Mouse (Mus musculus) 3T3-L1 (cell line): ENCODE measurements around the gene Slc12a9.

ENCODE experiments used
- DNase-seq: peaks from one replicate; pipeline ENCODE4 v3.0.0-alpha.2; 2015; ENCODE audit warnings: low read depth, low spot score

The Slc12a9 gene

DNA sequence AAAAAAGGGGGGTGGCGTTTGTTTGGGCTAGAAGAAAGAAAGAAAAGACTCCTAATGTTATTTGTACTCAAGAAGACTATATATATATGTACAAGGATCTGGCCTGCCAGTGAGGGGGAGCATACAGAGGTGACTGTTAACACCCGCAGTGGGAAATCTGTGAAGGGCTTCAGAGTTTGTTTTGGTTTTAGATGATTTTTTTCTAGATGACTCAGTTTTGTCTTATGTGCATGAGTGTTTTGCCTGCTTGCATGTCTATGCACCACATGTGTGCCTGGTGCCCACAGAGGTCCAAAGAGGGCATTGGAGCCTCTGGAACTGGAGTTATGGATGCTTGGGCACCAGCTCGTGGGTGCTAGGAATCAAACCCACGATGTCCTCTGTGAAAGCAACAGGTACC, 13.6 kb upstream of the Slc12a9 start:
- DNase-seq, result peak; percentile 24

DNA sequence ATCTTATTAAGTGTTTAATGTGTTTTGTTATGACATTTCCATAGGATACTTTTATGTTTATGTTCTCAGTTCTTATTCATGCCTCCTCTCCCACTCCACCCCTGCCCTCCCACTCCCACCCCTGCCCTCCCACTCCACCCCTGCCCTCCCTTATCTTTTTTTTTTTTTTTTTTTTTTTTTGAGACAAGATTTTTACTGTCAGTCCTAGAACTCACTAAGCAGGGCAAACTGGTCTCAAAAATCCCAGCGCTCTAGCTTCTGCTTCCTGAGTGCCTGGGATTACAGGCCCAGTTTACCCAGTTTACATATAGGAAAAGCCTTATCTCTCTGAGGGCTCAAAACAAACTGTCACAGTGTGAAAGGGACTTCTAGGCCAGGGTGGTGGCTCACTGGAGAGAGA, 13.0 kb upstream of the Slc12a9 start:
- DNase-seq, result no peak

- peak; percentile 15 for DNase-seq
Observed at GRCm38 (mm10) chr5:137345821-137346220, 12.4 kb upstream of the Slc12a9 start.

GRCm38 (mm10) chr5:137343869-137344268, 10.5 kb upstream of the Slc12a9 start:
- DNase-seq, result peak; percentile 34

DNA sequence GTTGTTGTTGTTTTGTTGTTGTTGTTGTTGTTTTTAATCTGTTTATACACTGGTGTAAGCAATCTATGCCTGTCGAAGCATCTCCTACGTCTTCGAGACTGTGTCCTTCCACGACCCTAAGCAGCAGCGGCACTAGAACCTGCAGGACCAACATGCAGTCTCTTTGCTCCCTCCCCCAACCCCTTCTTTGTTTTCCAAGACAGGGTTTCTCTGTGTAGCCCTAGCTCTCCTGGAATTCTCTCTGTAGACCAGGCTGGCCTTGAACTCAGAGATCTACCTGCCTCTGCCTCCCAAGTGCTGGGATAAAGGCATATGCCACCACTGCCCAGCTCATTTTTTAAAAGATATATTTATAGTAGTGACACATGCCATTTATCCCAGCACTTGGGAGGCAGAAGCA, 10.0 kb upstream of the Slc12a9 start:
- DNase-seq, result no peak

GRCm38 (mm10) chr5:137342407-137343012, 9.1 kb upstream of the Slc12a9 start:
- DNase-seq, result no peak

DNA sequence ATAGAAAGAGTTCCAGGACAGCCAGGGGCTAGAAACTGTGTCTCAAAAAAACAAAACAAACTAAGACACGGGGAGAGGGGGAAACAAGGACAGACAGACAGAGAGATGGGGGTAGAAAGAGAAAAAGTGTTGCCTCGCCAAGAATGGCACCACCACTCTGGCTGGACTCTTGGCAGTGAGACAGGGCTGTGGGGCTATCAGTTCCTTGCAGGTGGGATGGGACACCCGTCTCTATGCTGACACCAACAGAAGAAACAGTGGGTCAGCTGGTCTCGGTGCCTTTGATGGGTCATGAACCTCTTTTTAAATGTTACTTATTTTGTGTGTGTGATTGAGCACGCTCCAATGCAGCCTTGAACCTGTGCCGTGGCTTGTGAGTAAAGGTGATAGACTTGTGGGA, 6.8 kb upstream of the Slc12a9 start:
- DNase-seq, result no peak

- DNase-seq, result peak; percentile 57
Observed at GRCm38 (mm10) chr5:137339290-137339979, 6.0 kb upstream of the Slc12a9 start.

- DNase-seq, result peak; percentile 85
Observed at GRCm38 (mm10) chr5:137338663-137339289, 5.4 kb upstream of the Slc12a9 start.

DNA sequence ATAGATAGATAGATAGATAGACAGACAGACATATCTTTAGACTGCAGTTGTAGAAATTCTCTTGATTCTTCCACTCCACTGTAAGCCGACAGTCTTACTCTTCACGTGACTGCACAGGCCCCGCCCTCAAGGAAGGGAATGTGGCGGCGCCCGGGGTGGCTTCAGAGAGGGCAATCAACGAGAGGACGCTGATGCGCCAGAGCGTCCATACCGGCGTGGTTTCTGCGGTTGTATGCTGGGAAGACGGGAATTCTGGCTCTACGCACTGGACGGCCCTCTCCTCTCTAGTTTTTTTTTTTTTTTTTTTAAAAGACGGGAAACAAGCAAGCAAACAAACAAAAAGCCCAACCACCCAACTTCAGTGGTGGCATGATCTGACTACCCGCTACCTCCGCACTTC, 4.9 kb upstream of the Slc12a9 start:
- peak; percentile 97 for DNase-seq

GRCm38 (mm10) chr5:137337190-137337589, 3.8 kb upstream of the Slc12a9 start:
- no peak for DNase-seq

- DNase-seq, result no peak
Observed at GRCm38 (mm10) chr5:137335066-137335465, 1.7 kb upstream of the Slc12a9 start.

- DNase-seq, result peak; percentile 27
Observed at GRCm38 (mm10) chr5:137334317-137334716, 920 bp upstream of the Slc12a9 start.

DNA sequence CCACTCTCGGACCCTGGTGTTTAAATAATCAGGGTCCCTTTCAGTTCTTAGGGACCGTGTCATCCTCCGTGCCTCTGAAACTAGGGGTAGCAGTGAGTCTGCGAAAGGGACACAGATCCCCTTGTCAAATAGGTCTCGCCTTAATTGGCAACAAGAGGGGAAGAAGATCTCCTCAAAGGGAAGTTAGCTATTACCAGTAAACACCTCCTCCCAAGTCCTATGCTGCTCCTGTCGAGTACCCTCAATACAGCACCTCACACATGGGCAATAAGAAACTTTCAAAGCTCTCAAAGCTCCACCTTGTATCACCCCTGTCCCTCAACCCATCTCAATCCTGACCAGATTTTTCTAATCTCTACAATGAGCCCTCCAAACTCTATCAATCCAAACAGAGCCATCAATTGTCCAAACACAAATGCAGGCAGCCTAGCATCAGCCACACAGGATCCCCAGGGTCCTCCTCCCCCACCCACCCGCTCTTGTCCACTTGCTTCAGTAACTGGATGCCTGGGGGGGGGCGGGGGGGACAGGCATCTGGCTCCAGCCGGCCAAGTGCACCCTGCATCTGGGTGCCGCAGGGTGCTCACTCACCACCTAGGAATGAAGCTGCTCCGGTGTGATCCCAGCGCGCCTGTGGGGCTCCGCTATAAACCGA, 413 bp downstream of the Slc12a9 start:
- DNase-seq, result peak; percentile 18

DNA sequence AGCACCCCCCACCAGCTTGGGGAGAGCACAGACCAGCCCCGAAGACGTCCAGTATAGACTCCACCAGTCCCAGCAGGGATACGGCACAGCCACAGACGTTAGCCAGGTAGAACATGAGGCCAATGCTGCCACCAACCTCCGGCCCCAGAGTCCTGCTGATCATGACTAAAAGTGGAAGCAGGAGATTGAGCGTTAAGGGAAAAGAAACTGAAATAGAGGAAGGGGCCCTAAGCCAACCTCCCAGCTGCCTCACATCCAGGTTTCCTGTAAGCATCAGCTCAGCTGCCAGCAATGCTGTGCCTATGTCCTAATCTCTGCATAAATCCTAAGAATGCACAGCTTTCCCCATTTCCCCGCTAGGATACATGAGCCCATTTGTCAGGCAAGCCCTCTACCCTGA, 2.5 kb downstream of the Slc12a9 start:
- no peak for DNase-seq

DNA sequence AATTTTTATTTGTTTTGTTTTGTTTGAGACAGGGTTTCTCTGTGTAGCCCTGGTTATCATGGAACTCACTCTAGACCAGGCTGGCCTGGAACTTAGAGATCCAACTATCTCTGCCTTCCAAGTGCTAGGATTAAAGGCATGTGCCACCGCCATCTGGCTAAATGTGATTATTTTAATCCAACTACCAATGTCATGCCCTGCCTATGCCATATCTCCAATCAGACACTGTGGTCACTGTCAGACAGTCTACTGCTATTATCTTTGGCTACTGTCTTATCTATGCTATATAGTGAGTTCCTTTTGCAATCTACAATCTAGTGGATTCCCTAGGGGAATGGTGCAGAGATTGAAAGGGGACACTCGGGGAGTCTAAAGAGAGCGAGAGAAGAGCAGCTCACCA, 12.4 kb downstream of the Slc12a9 start:
- DNase-seq, result no peak

GRCm38 (mm10) chr5:137318570-137318969, 14.8 kb downstream of the Slc12a9 start:
- DNase-seq, result peak; percentile 31

DNA sequence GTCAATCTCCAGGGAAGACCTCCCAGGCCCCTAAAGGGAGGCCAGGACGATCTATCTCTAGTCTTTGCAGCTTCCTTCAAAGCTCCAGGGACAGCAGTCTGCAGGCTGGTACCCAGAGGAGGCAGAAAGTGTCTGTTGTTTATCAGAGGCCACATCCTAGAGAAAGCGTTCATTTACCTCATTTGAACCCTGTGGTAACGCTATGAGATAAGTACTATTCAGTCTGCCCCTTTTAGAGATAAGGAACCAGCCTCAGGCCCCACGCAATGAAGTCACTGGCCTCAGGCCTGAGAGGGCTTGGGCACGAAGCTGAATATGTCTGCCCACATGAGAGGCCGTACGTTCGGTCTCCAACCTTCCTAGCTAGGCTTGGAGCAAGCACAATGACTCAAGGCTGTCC, 16.0 kb downstream of the Slc12a9 start:
- DNase-seq, result no peak

GRCm38 (mm10) chr5:137315084-137315903, 18.1 kb downstream of the Slc12a9 start:
- no peak for DNase-seq

GRCm38 (mm10) chr5:137314193-137315083, 19.0 kb downstream of the Slc12a9 start, which contains the start of gene Trip6:
Trip6 (minus strand) TSS chr5:137314404.
- DNase-seq, result peak; percentile 93
